Mouse (Mus musculus) adrenal gland, postnatal 10 days (tissue): ENCODE results near the gene Akap1. TPM values are rescaled to one million over a fixed set of nuclear protein-coding genes. Genes with fewer than 3 reads are reported as not detected.
"Not testable (repeated sequence)": the region's sequence is repeated elsewhere in the genome, so short reads cannot be mapped to it uniquely, and the experiment has no call there.

Source experiments
- DNase-seq: peaks from one replicate; pipeline ENCODE4 v3.0.0; 2021; ENCODE audit warnings: mixed read lengths
- long read RNA-seq, 2 experiments: library from polyadenylated mRNA; stranded (forward); transcript quantifications; one replicate each; pipeline ENCODE4 v2.0.0; 2021
- total RNA-seq, 2 experiments: library from RNA; stranded (reverse); gene quantifications; 2 replicates each; pipeline ENCODE4 v1.2.3; 2021

Gene Akap1
- total RNA-seq, result 100 to 1,000 TPM; 136 to 196 TPM
- long read RNA-seq, experiment 1, transcript Akap1-203 (11 exons, 2,673 nt), result minor isoform, 7 of 140 reads
- long read RNA-seq, experiment 1, transcript Akap1-201 (11 exons, 3,758 nt), result major isoform, 96 of 140 reads
- long read RNA-seq, experiment 1, partial matches to known transcripts, result 25 of 140 reads
- long read RNA-seq, experiment 1, other reads (novel, unspliced or antisense), result 12 of 140 reads
- long read RNA-seq, experiment 2, transcript Akap1-203 (11 exons, 2,673 nt), result minor isoform, 7 of 146 reads
- long read RNA-seq, experiment 2, transcript Akap1-201 (11 exons, 3,758 nt), result major isoform, 111 of 146 reads
- long read RNA-seq, experiment 2, partial matches to known transcripts, result 14 of 146 reads
- long read RNA-seq, experiment 2, other reads (novel, unspliced or antisense), result 14 of 146 reads

DNA sequence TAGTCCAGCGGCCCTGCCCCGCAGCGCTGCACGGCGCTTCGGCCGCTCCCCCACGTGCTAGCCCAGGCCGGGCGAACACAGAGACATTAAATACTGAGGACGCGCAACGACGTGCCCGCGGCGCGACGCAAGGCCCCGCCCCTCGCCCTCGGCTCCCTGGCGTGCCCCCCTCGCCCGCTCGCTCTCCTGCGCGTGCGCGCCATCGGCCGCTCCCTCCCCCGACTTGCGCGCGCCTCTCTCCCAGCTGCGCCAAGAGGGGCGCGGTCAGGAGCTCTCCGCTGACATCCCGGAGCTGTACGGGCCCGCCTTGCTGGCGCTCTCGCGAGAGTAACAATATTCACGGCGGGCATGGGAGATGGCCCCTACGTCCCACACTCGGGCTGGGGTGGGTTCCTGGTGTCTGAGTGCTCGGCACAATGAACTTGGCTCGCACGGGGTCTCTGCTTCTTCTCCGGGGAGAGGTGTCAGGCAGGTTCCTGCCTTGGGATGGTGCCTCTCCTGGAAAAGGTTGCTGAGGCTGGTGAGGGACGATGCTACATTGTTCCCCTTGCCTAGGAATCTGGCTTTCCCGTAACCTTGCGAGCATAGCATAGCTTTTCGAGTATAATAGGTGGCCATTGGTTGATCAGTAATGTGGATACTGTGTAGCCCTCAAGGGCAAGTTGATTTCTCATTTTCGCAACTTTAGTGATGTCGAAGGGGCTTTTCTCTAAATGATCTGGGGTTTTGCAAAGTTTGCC, at the start of gene Akap1:
Akap1 (minus strand) TSS at position 129 of the 740 bp plus-strand sequence.
- DNase-seq, result peak; percentile 99

DNA sequence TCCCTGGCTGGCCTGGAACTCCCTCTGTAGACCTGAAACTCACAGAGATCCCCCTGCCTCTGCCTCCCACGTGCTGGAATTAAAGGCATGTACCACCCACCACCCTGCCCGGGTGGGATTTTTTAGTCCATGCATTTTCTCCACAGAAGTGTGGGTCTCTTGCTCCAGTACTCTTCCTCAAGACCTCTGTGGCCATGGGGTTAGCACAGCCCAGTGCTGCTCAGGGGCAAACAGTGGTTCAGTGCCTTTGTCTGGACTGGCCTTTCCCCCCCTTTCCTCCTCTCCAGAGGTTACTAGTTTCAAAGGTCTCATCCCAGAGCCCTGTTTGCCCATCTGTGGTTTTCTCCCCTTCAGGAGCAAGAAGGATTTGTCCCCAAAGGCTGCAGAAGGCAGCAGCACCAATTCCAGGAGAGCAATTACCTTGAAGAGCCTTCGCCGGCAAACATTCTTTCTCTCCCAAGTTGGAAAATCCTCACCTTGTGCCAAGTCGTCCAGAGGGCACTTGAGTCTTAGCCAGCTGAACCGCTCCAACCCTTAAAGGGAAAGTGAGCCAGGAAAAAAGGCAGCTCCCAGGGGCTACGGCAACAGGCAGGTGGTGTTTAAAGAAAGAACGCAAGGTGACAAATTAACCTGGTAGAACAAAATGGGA, 45.1 kb upstream of the Akap1 start:
- DNase-seq, result peak; percentile 85

DNA sequence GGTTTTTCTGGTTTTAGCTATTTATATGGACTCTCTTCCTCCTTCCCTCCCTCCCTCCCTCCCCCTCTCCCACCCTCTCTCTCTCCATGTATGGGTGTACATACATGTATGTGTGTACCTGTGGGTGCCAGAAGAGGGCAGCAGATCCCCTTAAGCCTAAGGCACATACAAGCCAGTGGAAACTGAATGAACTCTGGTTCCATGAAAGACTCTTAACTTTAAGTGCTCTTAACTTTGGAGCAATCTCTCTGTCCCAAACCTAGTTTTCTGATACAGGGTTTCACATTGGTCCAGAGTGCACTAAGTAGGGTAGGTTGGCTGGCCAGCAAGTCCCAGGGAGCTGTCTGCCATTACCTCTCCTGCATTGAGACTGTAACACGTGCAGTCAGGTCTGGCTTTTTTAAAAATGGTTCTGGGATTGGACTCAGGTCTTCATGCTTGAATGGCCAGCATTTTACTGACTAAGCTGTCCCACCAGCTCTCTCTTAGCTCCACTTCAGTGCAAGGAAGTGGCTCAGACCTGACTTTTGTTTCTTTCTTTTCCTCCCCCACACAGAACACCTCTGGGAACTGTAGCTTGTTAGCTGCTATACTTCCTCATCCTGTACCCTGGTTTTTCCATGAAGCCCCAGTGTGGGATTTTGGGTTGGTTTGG, 44.3 kb upstream of the Akap1 start:
- DNase-seq, result peak; percentile 80

DNA sequence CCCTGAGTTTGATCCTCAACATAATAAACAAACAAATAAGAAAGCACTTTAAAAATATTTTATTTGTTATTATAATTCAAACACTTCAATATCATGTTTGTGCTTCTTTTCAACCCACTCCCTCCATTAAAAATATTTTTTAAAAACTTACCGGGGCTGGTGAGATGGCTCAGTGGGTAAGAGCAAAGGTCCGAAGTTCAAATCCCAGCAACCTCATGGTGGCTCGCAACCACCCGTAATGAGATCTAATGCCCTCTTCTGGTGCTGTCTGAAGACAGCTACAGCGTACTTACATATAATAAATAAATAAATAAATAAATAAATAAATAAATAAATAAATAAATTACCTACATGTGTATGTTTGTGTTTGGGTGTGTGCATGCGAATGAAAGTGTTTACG, 43.5 kb upstream of the Akap1 start:
- no peak for DNase-seq

DNA sequence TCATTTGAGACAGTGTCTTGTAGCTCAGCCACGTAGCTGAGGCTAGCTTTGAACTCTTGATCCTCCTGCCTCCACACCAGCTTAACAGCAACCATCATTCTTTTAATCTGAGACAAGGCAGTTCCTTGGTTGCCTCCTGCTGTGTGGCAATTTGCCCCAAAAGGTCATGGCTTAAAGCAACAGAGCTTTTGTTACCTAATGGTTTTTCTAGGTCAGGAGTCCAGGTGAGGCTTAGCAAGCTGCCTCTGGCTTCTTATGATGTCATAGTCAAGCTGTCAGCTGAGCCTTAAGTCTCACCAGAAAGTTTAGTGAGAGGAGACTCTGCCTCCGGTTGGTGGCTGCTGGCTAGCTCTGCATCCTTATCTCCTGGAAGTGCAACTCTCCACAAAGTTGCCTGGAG, 41.2 kb upstream of the Akap1 start:
- no peak for DNase-seq

DNA sequence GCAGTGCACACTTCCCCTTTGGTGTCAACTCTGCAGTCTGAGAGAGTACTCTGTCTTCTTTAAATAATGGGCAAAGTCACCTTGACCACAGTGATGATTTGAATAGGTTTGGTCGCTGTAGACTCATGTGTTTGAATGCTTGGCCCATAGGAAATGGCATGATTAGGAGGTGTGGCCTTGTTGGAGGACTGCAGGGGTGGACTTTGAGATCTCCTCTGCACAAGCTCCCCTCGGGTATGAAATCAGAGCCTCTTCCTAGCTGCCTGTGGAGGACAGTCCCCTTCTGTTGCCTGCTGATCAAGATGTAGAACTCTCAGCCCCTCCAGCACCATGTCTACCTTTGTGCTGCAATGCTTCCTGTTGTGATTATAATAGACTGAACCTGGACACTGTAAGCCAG, 39.7 kb upstream of the Akap1 start:
- no peak for DNase-seq

DNA sequence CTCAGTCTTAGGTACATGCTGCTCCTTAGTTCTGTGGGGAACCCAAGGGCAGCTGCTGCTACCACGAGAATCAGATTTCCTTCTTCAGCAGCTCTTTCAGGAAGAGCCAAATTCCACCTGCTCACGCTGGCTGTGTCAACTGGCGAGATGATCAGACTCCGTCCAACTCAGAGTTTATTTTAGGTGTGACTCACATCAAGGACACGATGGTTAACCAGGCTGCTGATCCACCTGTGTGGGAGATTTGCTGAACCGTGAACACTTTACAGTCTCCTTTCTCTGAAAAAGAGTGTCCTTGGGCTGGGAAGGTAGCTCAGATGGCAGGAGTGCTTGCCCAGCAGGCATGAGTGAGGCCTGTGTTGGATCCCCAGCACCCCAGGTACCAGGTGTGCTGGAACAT, 38.4 kb upstream of the Akap1 start:
- no peak for DNase-seq

DNA sequence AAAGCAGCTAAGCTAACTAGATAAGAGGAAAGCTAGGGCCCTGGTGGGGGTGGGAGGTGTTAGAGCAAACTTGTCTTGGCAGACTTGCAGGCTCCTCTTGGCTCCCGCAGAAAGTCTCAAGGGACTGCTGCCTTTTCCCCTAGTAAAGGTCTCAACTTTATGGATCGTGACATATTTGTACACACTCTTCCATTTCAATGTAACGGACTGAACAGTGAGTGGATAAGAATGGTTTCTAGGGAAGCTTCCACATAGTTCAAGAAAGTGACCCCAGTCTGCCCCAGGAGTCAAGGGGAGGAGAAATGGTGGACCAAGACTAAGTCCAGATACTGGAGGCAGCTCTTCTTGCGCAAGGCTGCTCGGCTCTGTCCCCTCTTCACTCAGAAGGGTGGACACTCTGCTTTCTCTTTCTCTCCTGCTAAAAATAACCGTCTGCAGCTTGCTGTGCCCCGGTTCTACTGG, 37.0 kb upstream of the Akap1 start:
- peak; percentile 67 for DNase-seq

DNA sequence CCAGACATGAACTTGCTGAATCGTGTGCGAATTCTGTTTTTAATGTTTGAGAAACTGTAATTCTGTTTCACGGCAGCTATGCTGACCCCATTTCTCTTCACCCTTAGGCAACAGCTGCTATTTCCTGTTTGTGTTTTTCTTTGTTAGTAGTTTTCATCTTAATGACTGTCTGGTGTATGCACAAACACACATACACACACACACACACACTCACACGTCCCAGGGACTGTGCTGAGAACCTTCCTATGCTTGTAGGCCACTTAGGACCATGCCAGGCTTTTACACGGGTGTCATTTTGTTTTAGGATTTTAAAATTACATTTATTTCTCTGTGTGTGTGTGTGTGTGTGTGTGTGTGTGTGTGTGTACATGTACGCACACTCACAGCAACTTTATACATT, 35.2 kb upstream of the Akap1 start:
- no peak for DNase-seq

DNA sequence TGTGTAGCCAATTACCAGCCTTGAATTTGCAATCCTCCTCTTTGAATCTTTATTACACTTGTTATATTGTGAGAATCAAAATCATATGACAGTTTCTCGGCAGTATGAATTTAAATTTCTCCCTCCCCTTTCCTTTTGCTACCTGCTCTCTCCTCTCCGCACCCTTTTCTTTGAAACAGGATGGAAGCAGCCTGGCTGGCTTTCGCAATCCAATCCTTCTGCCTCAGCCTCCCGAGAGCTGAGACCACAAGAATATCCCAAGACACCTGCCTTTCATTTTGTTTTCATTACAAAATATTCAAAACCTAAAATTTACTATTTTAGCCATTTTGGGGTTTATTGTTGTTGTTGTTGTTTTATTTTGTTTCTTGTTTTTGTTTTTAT, 34.0 kb upstream of the Akap1 start:
- DNase-seq, result no peak

DNA sequence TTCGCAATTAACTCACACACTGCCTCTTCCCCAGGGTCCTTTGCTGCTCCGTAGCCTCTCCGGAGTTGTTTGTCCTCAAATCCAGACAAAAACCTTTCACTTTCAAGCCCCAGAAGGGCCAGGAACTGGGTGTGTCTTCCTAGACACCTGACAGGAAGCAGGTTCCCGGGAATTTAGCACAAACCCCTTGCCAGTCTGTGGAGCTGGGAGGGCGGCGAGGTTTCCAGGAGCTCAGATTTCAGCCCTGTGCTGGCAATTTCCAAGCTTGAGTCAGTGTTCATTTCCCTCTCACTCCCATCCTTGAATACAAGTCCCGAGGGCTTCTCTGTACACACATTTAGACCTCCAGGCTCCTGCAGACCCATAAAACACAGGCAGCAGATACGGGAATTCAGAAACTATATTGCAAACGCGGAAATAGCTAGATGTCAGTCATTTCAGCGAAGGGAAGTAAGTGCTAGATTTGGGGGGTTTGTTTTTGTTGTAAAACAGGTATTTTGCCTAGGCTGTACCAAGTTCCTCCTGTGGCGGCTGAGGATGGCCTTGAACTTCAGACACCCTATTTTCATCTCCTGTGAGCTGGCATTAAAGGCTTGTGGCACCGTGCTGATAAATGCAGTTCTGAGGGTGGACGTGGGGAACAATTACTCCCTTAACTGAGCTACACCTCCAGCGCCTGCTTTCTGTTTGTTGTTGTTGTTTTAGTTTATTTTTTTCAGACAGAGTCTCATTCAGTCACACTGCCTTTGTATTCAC, 33.4 kb upstream of the Akap1 start:
- peak; percentile 50 for DNase-seq

DNA sequence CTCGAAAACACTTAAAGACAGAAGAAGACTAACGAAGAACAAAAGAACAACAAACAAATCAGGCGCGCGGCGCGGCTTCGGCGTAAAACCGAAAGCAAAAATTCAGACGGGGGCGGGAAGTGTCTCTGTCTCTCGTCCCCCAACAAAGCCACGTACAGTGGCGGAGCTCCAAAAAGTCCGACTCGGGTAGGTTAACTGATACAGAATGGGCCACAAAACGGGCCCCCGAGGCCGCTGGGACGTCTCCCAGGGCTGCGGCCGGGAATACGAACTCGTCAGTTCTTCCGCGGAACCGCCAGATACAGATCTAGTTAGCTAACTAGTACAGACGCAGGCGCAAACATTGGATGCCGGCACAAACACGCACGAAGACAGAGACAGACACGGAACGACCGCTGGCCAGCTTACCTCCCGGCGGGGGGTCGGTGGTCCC, 31.4 kb upstream of the Akap1 start:
- DNase-seq, result not testable (repeated sequence)

DNA sequence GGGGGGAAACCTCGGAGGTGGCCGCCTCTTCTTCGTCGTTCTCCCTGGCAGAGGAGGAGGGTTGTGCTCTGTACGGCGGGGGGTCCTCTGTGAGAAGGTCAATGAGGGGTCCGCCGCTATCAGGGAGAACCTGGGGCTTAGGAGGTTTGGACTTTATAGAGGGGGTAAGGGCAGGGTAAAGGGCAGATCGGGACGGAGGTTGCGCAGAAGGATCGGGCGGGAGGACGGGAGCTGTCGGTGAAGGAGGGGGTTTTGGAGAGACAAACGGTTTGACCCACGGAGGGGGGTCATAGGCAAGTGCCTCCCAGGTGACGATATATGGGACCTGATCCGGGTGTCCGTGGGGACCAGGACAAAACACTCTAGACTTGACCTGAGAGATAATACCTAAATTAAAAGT, 30.8 kb upstream of the Akap1 start:
- DNase-seq, result not testable (repeated sequence)

DNA sequence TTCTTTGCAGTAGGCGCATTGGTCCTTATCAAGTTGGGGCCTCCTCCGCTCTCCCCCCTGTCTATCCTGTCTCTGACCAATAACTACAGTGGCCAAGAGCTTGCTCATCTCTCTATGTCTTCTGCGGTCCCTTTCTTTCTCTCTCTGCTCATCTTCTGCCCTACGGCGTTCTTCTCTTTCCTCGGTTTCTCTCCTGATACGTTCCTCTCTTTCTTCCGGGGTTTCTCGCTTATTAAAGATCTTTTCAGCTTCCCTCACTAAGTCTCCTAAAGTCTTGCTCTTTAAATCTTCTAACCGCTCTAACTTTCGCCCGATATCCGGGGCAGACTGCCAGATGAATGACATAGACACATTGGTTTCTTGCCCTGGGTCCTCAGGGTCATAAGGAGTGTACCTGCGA, 29.9 kb upstream of the Akap1 start:
- not testable (repeated sequence) for DNase-seq

DNA sequence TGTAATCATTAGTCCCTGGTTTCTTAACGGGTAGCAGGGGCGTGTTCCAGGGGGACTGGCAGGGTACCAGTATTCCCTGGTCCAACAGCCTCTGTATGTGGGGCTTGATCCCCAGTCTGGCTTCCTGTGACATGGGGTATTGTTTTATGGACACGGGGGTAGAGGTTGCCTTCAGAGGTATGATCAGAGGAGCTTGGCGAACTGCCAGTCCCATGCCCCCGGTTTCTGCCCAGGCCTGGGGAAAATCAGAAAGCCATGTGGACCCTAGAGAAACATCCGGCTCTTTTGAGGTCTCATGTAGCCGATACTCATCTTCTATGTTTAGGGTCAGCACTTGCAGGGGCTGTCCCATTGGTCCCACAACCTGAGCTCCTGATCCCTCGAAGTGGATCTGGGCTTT, 29.1 kb upstream of the Akap1 start:
- DNase-seq, result not testable (repeated sequence)

DNA sequence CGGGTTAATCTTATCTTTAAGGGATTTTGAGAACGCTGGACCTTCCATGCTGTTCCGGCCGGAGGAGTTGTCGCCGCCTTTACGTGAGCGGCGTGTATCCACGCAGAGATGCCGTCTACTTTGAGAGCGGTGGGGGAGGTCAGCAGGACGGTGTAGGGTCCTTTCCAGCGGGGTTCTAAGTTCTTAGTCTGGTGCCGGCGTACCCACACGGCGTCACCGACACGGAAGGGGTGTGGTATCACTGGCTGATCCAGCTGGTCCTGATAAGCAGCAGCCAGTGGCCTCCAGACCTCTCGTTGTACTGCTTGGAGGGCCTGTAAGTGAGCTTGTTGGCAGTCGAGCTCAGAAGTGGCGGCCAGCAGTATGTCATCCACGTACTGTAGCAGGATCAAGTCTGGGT, 28.4 kb upstream of the Akap1 start:
- not testable (repeated sequence) for DNase-seq

DNA sequence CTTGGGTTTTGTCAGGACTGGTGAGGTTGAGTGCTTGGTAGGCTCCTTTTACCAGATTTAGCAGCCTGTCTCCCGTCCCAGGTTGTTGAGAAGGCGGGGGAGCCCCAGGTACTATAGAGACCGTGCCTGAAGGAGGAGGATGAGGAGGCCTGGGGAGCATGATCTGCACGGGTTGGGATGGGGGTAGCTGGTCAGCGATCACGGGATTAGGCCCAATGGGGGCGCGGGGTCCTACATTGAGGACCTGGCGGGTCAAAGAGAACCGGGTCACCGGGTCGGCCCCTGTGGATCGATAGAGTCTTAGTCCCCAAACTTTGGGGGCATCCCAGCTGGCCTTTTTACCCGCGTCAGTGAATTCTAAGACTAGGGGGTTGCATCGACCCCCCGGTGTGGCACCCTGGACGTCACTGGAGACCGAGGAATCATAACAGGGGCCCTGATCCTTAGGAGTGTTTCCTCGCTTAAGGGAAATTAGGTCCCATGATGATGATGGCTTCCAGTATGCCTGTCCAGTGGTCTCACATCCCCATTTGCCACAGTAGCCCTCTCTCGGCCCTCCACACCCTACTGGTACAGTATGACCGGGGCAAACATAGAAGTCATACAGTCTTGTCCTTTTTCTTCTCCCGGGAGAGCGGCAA, 27.7 kb upstream of the Akap1 start:
- peak; percentile 51 for DNase-seq

DNA sequence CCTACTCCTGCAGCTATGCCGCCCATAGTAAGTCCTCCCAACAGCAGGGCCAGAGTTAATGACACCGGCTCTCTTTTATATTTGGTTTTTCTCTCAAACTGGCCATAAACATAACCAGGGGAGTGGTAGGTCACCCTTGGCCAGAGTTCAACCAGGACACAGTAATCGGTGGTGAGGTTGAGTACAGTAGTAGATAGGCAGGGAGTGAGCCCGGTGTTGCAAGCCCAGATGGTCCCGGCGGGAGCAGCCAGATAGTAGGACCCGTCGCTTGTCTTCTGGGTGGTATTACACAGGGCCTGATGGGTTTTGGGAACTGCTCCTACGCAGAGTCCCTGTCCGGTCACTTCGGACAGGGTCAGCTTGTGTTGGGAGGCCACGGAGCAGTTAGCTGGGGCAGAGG, 27.1 kb upstream of the Akap1 start:
- DNase-seq, result not testable (repeated sequence)

DNA sequence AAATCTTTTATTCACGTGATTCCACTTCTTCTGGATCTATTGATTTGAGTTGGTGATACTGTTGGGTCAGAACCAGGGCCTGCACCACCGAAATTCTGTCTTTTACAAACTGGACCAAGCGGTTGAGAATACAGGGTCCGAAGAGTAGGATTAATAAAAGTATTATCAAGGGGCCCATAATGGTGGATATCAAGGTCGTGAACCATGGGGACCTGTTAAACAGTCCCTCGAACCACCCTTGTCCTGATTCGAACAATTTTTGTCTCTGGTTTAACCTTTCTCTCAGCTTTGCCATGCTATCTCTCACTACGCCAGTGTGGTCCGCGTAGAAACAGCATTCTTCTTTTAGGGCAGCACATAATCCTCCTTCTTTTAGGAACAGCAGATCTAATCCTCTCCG, 26.5 kb upstream of the Akap1 start:
- DNase-seq, result not testable (repeated sequence)

DNA sequence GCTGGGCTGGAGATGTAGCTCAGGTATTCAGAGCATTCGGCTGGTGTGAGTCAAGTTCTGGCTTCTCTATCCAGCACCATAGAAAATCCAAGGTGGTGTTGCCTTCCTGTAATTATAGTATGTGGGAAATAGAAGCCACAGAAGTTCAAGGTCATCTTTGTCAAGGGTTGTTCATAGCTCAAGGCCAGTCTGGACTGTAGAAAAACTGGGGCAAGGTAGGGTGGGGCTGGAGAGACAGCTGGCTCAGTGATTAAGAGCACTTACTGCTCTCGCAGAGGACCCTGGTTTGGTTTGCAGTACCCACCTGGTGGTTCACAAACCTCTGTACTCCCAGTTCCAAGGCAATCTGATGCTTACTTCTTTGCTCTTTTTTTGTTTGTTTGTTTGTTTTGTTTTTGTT, 24.6 kb upstream of the Akap1 start:
- no peak for DNase-seq
